Mouse (Mus musculus) neural tube, embryonic 14.5 days (tissue): Measurements from ENCODE around the gene Kmt5a. TPM values are rescaled to one million over a fixed set of nuclear protein-coding genes. Genes with fewer than 3 reads are reported as not detected.

Source experiments
- ATAC-seq: fragments of 200-750 bp; cut with Nextera tagmentation; 2 replicates; pipeline ENCODE4 v1.8.0; 2017; ENCODE audit warnings: low read depth, mild to moderate bottlenecking, moderate TSS enrichment, moderate library complexity
- H3K27ac ChIP-seq: fragments of 300-500 bp; sonication (generic); 2 replicates; pipeline ENCODE4 v1.5.1; 2014; ENCODE audit warnings: low read depth, mild to moderate bottlenecking, control low read depth, low read length, moderate library complexity, mixed read lengths
- H3K27me3 ChIP-seq: fragments of 300-500 bp; sonication (generic); 2 replicates; pipeline ENCODE4 v1.6.1; 2014; ENCODE audit warnings: low read length; ENCODE audit not compliant: control insufficient read depth, insufficient read depth
- H3K36me3 ChIP-seq: fragments of 300-500 bp; sonication (generic); 2 replicates; pipeline ENCODE4 v1.6.1; 2014; ENCODE audit warnings: low read length, mixed read lengths; ENCODE audit not compliant: control insufficient read depth, insufficient read depth
- H3K4me1 ChIP-seq: fragments of 300-500 bp; sonication (generic); 2 replicates; pipeline ENCODE4 v1.6.1; 2014; ENCODE audit warnings: low read length; ENCODE audit not compliant: control insufficient read depth, insufficient read depth
- H3K4me2 ChIP-seq: fragments of 300-500 bp; sonication (generic); 2 replicates; pipeline ENCODE4 v1.6.1; 2014; ENCODE audit warnings: mild to moderate bottlenecking, low read depth, low read length, control low read depth
- H3K4me3 ChIP-seq: fragments of 300-500 bp; sonication (generic); 2 replicates; pipeline ENCODE4 v1.5.1; 2014; ENCODE audit warnings: low read depth, low read length, control low read depth, mixed read lengths
- H3K9ac ChIP-seq: fragments of 300-500 bp; sonication (generic); replicated peaks from 2 replicates; pipeline ENCODE4 v1.6.1; 2014; ENCODE audit warnings: low read depth, mild to moderate bottlenecking, control low read depth, low read length, mixed read lengths
- H3K9me3 ChIP-seq: fragments of 300-500 bp; sonication (generic); 2 replicates; pipeline ENCODE4 v1.6.1; 2016; ENCODE audit warnings: low read length; ENCODE audit not compliant: control insufficient read depth
- WGBS: fragments of 180-500 bp; shearing (Covaris S2); extraction: QIAGEN DNeasy Blood & Tissue Kit; methylation state at CpG from one replicate; pipeline ENCODE4 v1.1.7; 2014; 5-methylcytosine and 5-hydroxymethylcytosine counted together
- polyA plus RNA-seq: library from polyadenylated mRNA; unstranded; fragments of >200 nt; fragmentation: Nextera tagmentation; extraction: Ambion mirVana; gene quantifications from 2 replicates; pipeline ENCODE4 v1.2.1, GENCODE M21; 2014

Kmt5a gene
- polyA plus RNA-seq, 1 experiment from 2014 or later: 15.9 TPM

DNA sequence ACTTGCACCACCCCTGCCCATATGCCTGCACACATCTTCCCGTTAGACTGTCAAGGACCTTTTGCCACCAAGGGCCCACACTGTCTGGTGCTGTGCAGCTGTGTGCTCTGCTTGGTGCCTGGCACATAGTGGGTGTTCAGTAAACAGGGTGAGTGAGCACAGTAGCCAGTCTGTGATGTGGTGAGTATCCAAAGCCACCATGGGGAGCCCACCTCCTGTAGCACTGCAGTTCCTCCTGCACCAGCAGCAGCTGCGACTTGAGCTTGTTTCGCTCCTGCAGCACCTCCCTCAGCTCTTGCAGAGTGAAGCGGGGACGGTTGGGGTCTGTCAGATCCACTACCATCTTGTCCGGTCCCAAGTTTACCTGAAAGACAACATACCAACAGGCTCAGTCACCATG lies 29.8 kb downstream of the Kmt5a start:
- Histone ChIP-seq H3K4me1 (no peaks in the 10 kb centered on the region), H3K36me3 (peaks cover 9% of the 10 kb centered on the region; the same call in 1 of the 2 replicates), H3K9ac (no peak overlapping the region), H3K27me3 (no peaks in the 10 kb centered on the region), H3K4me3 (no peak overlapping the region), H3K9me3 (no peaks in the 10 kb centered on the region), H3K27ac (no peak overlapping the region), H3K4me2 (no peak overlapping the region)
- 91% methylated on average over 6 of the region's 6 CpGs for whole genome bisulfite sequencing
- no peak for ATAC-seq

GRCm38 (mm10) chr5:124470591-124471171 lies 31.0 kb downstream of the Kmt5a start:
- Histone ChIP-seq H3K9ac (no peak overlapping the region), H3K4me2 (no peak overlapping the region), H3K27ac (no peak overlapping the region), H3K4me1 (no peaks in the 10 kb centered on the region), H3K27me3 (no peaks in the 10 kb centered on the region), H3K36me3 (peaks cover 9% of the 10 kb centered on the region; the same call in 1 of the 2 replicates), H3K4me3 (no peak overlapping the region), H3K9me3 (no peaks in the 10 kb centered on the region)
- ATAC-seq: no peak
- WGBS: 90% methylated on average over 6 of the region's 6 CpGs

- no peak overlapping the region for H3K9ac ChIP-seq
- H3K4me2 ChIP-seq: 0 out of 2 replicates have a peak overlapping the region, but pooled peaks have one; percentile 71
- H3K4me3 ChIP-seq: no peak overlapping the region
- peaks cover 5% of the 10 kb centered on the region; the same call in 1 of the 2 replicates for H3K4me1 ChIP-seq
- WGBS: 87% methylated on average over 1 of the region's 1 CpGs
- ATAC-seq: no peak
- no peak overlapping the region for H3K27ac ChIP-seq
- no peaks in the 10 kb centered on the region for H3K27me3 ChIP-seq
- H3K9me3 ChIP-seq: no peaks in the 10 kb centered on the region
- H3K36me3 ChIP-seq: no peaks in the 10 kb centered on the region
Observed at GRCm38 (mm10) chr5:124478873-124479204, 39.1 kb downstream of the Kmt5a start.

GRCm38 (mm10) chr5:124480119-124480518 lies 40.4 kb downstream of the Kmt5a start:
- Histone ChIP-seq H3K27me3 (no peaks in the 10 kb centered on the region), H3K4me3 (no peak overlapping the region), H3K9ac (no peak overlapping the region), H3K4me2 (no peak overlapping the region), H3K4me1 (peaks cover 12% of the 10 kb centered on the region; the same call in 1 of the 2 replicates), H3K9me3 (no peaks in the 10 kb centered on the region), H3K36me3 (no peaks in the 10 kb centered on the region), H3K27ac (no peak overlapping the region)
- no peak for ATAC-seq
- 78% methylated on average over 4 of the region's 4 CpGs for WGBS

DNA sequence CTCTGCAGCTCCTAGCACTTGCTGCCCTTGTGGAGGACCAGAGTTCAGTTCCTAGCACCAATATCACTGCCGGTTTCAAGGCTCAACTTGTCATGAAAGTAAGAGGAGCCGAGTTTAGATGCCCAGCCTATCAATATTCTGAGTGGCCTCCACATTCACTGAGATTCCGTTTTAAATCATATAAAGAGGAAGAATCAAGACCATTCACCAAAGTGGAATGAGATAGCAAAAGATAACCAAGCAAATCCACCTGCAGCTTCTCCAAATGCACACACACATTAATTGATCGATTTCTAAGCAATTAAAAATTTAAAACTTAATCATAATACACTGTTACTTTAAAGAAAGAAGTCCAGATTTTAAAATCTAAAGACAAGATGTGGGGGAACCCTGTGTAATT lies 42.0 kb downstream of the Kmt5a start:
- H3K27me3 ChIP-seq: no peaks in the 10 kb centered on the region
- no peaks in the 10 kb centered on the region for H3K36me3 ChIP-seq
- H3K9me3 ChIP-seq: no peaks in the 10 kb centered on the region
- ATAC-seq: no peak
- no peak overlapping the region for H3K4me2 ChIP-seq
- no peak overlapping the region for H3K27ac ChIP-seq
- H3K4me1 ChIP-seq: peaks cover 12% of the 10 kb centered on the region; the same call in 1 of the 2 replicates
- WGBS: 89% methylated on average over 4 of the region's 4 CpGs
- no peak overlapping the region for H3K9ac ChIP-seq
- no peak overlapping the region for H3K4me3 ChIP-seq

GRCm38 (mm10) chr5:124482436-124482965 lies 42.8 kb downstream of the Kmt5a start:
- Histone ChIP-seq H3K4me3 (peak overlapping the region; percentile 60), H3K4me1 (peaks cover 12% of the 10 kb centered on the region; the same call in 1 of the 2 replicates), H3K36me3 (no peaks in the 10 kb centered on the region), H3K9me3 (no peaks in the 10 kb centered on the region), H3K27ac (peak overlapping the region; percentile 97), H3K27me3 (no peaks in the 10 kb centered on the region), H3K9ac (peak overlapping the region; percentile 56), H3K4me2 (peak overlapping the region; percentile 87)
- ATAC-seq: no peak
- WGBS: 9% methylated on average over 13 of the region's 13 CpGs

DNA sequence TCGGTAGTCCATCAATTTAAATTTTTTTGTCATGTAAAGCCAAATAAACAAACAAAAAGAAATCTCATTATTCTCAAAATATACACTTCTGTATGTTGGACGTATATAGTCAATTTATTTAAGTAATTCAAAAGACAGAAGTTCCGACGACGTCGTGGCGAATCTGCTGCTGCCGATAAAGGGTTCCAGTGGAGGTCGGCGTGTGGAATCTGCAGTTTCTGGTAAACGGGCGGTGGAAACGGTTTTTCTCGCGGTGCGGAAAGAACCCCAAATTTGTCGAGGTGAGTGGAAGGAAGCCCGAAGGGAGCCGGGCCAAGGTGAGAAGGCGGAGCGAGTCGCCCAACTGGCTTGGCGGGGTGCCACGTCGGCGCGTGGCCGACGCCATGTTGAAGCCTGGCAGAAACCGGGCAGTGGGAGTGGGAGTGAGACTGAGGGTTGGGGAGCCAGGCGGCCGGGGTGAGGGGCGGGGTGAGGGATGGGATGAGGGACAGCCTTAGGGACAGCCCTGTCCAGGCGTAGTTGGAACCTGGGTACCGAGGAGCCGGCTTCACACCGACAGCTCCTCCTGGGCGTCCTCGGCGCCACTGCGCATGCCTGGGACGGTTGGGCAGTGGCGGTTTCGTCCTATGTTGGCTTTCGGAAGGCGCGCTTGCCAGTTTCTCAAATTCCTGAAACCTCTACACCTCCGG lies 43.4 kb downstream of the Kmt5a start, which contains the start of gene Snrnp35:
Gene Snrnp35 (plus strand): TSS at position 169 of the 689 bp plus-strand sequence.
- Histone ChIP-seq H3K36me3 (no peaks in the 10 kb centered on the region), H3K27ac (peak within 1 kb of the TSS; percentile 97), H3K9me3 (no peaks in the 10 kb centered on the region), H3K27me3 (no peaks in the 10 kb centered on the region), H3K4me1 (peaks cover 12% of the 10 kb centered on the region; the same call in 1 of the 2 replicates), H3K9ac (peak within 1 kb of the TSS; percentile 56), H3K4me3 (peak within 1 kb of the TSS; percentile 60), H3K4me2 (peak within 1 kb of the TSS; percentile 87)
- ATAC-seq: peak; percentile 95
- WGBS: 0% methylated on average over 43 of the region's 48 CpGs

DNA sequence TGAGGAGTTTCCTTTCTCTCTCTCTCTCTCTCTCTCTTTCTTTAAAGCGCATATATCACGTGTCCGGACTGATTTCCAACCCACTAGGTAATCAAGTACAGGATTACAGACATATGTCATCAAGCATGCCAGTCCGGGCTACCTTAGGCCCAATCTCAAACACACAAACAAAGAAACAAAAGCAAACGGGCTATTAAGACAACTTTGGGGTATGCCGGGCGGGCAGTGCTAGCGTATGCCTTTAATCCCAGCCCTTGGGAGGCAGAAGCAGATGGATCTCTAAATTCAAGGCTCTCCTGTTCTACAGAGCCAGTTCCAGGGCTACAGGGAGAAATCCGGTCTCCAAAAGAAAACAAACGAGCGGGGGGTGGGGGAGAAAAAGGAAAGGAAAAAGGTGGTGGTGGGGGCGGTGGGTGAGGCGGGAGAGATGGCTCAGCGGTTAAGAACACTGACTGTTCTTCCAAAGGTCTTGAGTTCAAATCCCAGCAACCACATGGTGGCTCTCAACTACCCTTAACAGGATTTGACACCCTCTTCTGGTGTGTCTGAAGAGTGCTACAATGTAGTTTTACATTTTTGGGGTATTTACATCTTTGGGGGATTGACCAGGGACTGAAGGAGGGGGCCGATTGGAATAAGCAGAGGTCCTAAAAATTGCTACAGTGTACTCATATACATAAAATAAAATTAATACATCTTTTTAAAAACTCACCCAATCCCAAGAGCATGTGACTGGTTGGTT lies 44.1 kb downstream of the Kmt5a start:
- no peaks in the 10 kb centered on the region for H3K9me3 ChIP-seq
- ATAC-seq: peak; percentile 65
- peak overlapping the region; percentile 97 for H3K27ac ChIP-seq
- H3K4me2 ChIP-seq: peak overlapping the region; percentile 87
- H3K36me3 ChIP-seq: no peaks in the 10 kb centered on the region
- H3K9ac ChIP-seq: peak overlapping the region; percentile 56
- H3K27me3 ChIP-seq: no peaks in the 10 kb centered on the region
- H3K4me3 ChIP-seq: peak overlapping the region; percentile 60
- H3K4me1 ChIP-seq: peaks cover 8% of the 10 kb centered on the region; the same call in 1 of the 2 replicates
- WGBS: 7% methylated on average over 15 of the region's 15 CpGs
